Mouse (Mus musculus) hindbrain, embryonic 11.5 days (tissue): ENCODE results near the gene Uba1. TPM values are rescaled to one million over a fixed set of nuclear protein-coding genes. Genes with fewer than 3 reads are reported as not detected.

Source experiments
- ATAC-seq: fragments of 200-750 bp; cut with Nextera tagmentation; 2 replicates; pipeline ENCODE4 v1.8.0; 2017; ENCODE audit warnings: mild to moderate bottlenecking, moderate TSS enrichment, moderate library complexity; ENCODE audit not compliant: low FRiP score
- DNase-seq: peaks from one replicate; pipeline ENCODE4 v3.0.0-alpha.2; 2015; ENCODE audit warnings: low spot score
- H3K27ac ChIP-seq: fragments of 300-500 bp; sonication (generic); 2 replicates; pipeline ENCODE4 v1.5.1; 2014; ENCODE audit warnings: mild to moderate bottlenecking, low read depth, low read length
- H3K27me3 ChIP-seq: fragments of 300-500 bp; sonication (generic); 2 replicates; pipeline ENCODE4 v1.6.1; 2014; ENCODE audit warnings: mild to moderate bottlenecking, low read length, moderate library complexity, mixed read lengths; ENCODE audit not compliant: control insufficient read depth, insufficient read depth
- H3K36me3 ChIP-seq: fragments of 300-500 bp; sonication (generic); 2 replicates; pipeline ENCODE4 v1.6.1; 2014; ENCODE audit warnings: mild to moderate bottlenecking, low read length, moderate library complexity, mixed read lengths; ENCODE audit not compliant: control insufficient read depth, insufficient read depth
- H3K4me1 ChIP-seq: fragments of 300-500 bp; sonication (generic); replicated peaks from 2 replicates; pipeline ENCODE4 v1.6.1; 2014; ENCODE audit warnings: low read length, mixed read lengths; ENCODE audit not compliant: control insufficient read depth, insufficient read depth
- H3K4me2 ChIP-seq: fragments of 300-500 bp; sonication (generic); replicated peaks from 2 replicates; pipeline ENCODE4 v1.6.1; 2014; ENCODE audit warnings: mild to moderate bottlenecking, low read depth, low read length
- H3K4me3 ChIP-seq: fragments of 300-500 bp; sonication (generic); 2 replicates; pipeline ENCODE4 v1.5.1; 2014; ENCODE audit warnings: low read depth, low read length
- H3K9ac ChIP-seq: fragments of 300-500 bp; sonication (generic); 2 replicates; pipeline ENCODE4 v1.6.1; 2014; ENCODE audit warnings: low read depth, low read length
- H3K9me3 ChIP-seq: fragments of 300-500 bp; sonication (generic); 2 replicates; pipeline ENCODE4 v1.6.1; 2016; ENCODE audit warnings: low read length; ENCODE audit not compliant: control insufficient read depth
- WGBS: fragments of 180-500 bp; shearing (Covaris S2); extraction: QIAGEN DNeasy Blood & Tissue Kit; methylation state at CpG from one replicate; pipeline ENCODE4 v1.1.7; 2014; 5-methylcytosine and 5-hydroxymethylcytosine counted together
- polyA plus RNA-seq: library from polyadenylated mRNA; unstranded; fragments of >200 nt; fragmentation: Nextera tagmentation; extraction: Ambion mirVana; gene quantifications from 2 replicates; pipeline ENCODE4 v1.2.1, GENCODE M21; 2014

Uba1 gene
- polyA plus RNA-seq, 1 experiment from 2014 or later = 248 TPM

GRCm38 (mm10) chrX:20658891-20659406 is 823 bp downstream of the Uba1 start:
- peak; percentile 7 for DNase-seq
- peak overlapping the region; percentile 60 for H3K4me2 ChIP-seq
- H3K36me3 ChIP-seq = no peaks in the 10 kb centered on the region
- no peak overlapping the region for H3K9ac ChIP-seq
- H3K27ac ChIP-seq = no peak overlapping the region
- ATAC-seq = 0 out of 2 replicates have a peak, but pooled peaks have one; percentile 3
- 12% methylated on average over 24 of the region's 24 CpGs for WGBS
- H3K9me3 ChIP-seq = no peaks in the 10 kb centered on the region
- no peaks in the 10 kb centered on the region for H3K27me3 ChIP-seq
- no peaks in the 10 kb centered on the region for H3K4me1 ChIP-seq
- H3K4me3 ChIP-seq = peak overlapping the region; percentile 42

DNA sequence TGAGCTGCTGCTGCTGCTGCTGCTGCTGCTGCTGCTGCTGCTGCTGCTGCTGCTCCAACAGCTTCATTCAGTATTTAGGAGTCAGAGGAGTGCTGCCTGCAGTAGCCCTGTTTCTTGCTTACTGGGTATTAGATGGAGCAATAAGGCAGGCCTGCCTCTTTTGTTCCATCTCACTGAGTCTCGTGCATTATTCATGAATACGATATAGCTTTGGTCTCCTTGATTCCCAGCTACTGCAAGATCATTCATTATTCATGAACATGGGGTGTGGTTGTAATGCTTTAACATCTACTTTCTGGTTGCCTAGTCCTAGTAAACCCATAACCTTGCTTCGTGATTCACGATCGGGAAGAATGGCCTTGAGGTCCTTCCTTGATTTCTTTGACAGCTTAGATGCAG is 4.2 kb downstream of the Uba1 start:
- 15% methylated on average over 5 of the region's 5 CpGs for WGBS
- no peak overlapping the region for H3K4me2 ChIP-seq
- peak overlapping the region; percentile 61 for H3K27ac ChIP-seq
- no peaks in the 10 kb centered on the region for H3K36me3 ChIP-seq
- no peaks in the 10 kb centered on the region for H3K9me3 ChIP-seq
- no peaks in the 10 kb centered on the region for H3K4me1 ChIP-seq
- no peaks in the 10 kb centered on the region for H3K27me3 ChIP-seq
- no peak overlapping the region for H3K4me3 ChIP-seq
- ATAC-seq (peak; percentile 77), DNase-seq (no peak)
- no peak overlapping the region for H3K9ac ChIP-seq

- Histone ChIP-seq H3K4me3 (peak overlapping the region; percentile 60), H3K27ac (peak overlapping the region; percentile 78), H3K36me3 (no peaks in the 10 kb centered on the region), H3K4me2 (peak overlapping the region; percentile 49), H3K9me3 (no peaks in the 10 kb centered on the region), H3K27me3 (no peaks in the 10 kb centered on the region), H3K9ac (peak overlapping the region; percentile 73), H3K4me1 (no peaks in the 10 kb centered on the region)
- ATAC-seq (peak; percentile 87), DNase-seq (peak; percentile 86)
- WGBS = 24% methylated on average over 21 of the region's 28 CpGs
These were observed 4.8 kb downstream of the Uba1 start for GRCm38 (mm10) chrX:20662716-20663443.

DNA sequence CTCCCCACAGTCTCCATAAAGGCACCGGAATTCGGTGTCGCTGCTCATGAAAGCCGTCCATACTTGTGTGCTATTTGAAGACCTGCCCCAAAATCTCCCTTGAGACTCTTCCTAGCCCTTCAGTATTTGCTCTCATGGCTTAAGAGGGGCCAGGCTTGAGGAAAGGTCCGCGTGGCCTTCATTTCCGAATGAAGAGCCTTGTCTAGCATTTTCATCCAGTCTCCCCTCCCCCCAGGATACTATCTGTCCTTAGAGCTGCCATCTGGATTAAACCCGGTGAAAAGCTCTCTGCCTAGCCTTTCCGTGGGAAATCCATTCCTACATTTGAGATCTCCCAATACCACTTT is 5.3 kb downstream of the Uba1 start:
- H3K36me3 ChIP-seq = no peaks in the 10 kb centered on the region
- H3K27me3 ChIP-seq = no peaks in the 10 kb centered on the region
- H3K4me2 ChIP-seq = peak overlapping the region; percentile 49
- H3K9ac ChIP-seq = peak overlapping the region; percentile 73
- H3K4me1 ChIP-seq = no peaks in the 10 kb centered on the region
- ATAC-seq (0 out of 2 replicates have a peak, but pooled peaks have one; percentile 11), DNase-seq (no peak)
- 13% methylated on average over 9 of the region's 9 CpGs for WGBS
- no peak overlapping the region for H3K27ac ChIP-seq
- no peaks in the 10 kb centered on the region for H3K9me3 ChIP-seq
- H3K4me3 ChIP-seq = peak overlapping the region; percentile 60

- no peaks in the 10 kb centered on the region for H3K27me3 ChIP-seq
- DNase-seq (peak; percentile 81), ATAC-seq (peak; percentile 93)
- no peaks in the 10 kb centered on the region for H3K4me1 ChIP-seq
- no peaks in the 10 kb centered on the region for H3K36me3 ChIP-seq
- H3K4me3 ChIP-seq = peak within 1 kb of the TSS; percentile 62
- peak within 1 kb of the TSS; percentile 77 for H3K9ac ChIP-seq
- H3K4me2 ChIP-seq = peak within 1 kb of the TSS; percentile 53
- peak within 1 kb of the TSS; percentile 96 for H3K27ac ChIP-seq
- no peaks in the 10 kb centered on the region for H3K9me3 ChIP-seq
- 24% methylated on average over 16 of the region's 16 CpGs for WGBS
These were observed 29.5 kb downstream of the Uba1 start, which contains the start of gene Cdk16 for GRCm38 (mm10) chrX:20687519-20688067. Gene Cdk16 (plus strand): TSS chrX:20687954.

DNA sequence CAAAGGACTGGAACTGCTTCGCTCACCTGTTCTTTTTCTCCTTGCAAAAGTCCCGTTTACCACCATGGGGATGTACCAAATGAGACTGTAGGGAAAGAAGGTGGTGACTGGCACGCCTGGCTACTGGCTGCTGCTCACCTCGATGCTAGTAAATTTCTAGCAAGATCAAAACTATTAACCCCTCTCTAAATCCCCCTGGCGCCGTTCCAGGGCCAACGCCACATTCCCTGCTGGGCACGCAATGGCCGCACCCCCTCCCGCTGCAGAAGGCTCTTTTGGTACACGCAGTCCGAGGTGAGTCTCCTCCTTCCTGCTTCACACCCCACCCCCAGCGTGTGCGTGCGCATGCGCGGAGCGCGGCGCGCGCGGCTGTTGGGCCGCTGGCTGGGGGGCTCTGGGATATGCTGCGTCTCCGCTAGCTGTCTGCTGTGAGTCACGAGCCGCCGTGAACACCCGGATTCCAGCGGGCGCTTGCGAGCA is 30.0 kb downstream of the Uba1 start:
- Histone ChIP-seq H3K27me3 (no peaks in the 10 kb centered on the region), H3K9me3 (no peaks in the 10 kb centered on the region), H3K27ac (peak overlapping the region; percentile 96), H3K4me1 (no peaks in the 10 kb centered on the region), H3K4me2 (peak overlapping the region; percentile 53), H3K9ac (peak overlapping the region; percentile 77), H3K36me3 (no peaks in the 10 kb centered on the region), H3K4me3 (peak overlapping the region; percentile 62)
- ATAC-seq = peak; percentile 96
- 14% methylated on average over 31 of the region's 33 CpGs for WGBS
- peak; percentile 85 for DNase-seq

DNA sequence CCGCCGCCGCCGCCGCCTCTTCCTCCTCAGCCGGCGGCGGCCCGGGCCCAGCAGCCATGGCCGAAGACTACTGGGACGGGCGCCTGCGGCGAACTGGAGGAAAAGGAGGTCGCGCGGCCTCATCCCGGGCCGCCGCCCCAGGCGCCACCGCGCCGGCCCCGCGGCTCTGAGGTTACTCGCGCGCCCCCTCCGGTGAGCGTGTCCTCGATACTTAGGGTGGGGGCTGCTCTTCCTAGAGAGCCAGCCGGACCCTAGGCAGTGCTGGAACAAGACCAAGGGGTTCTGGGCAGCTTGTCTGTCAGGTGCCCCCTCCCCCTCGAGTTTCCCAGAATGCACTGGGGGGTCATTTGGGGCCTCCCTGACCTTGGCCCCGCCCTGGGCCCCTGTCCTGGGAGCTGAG is 30.5 kb downstream of the Uba1 start:
- H3K4me3 ChIP-seq = peak overlapping the region; percentile 62
- 21% methylated on average over 26 of the region's 35 CpGs for WGBS
- no peaks in the 10 kb centered on the region for H3K9me3 ChIP-seq
- H3K9ac ChIP-seq = peak overlapping the region; percentile 77
- no peaks in the 10 kb centered on the region for H3K4me1 ChIP-seq
- H3K27me3 ChIP-seq = no peaks in the 10 kb centered on the region
- peak overlapping the region; percentile 53 for H3K4me2 ChIP-seq
- H3K36me3 ChIP-seq = no peaks in the 10 kb centered on the region
- H3K27ac ChIP-seq = peak overlapping the region; percentile 96
- ATAC-seq (peak; percentile 73), DNase-seq (peak; percentile 73)

GRCm38 (mm10) chrX:20691566-20691965 is 33.4 kb downstream of the Uba1 start:
- H3K9me3 ChIP-seq = no peaks in the 10 kb centered on the region
- no peaks in the 10 kb centered on the region for H3K36me3 ChIP-seq
- no peak overlapping the region for H3K4me2 ChIP-seq
- no peaks in the 10 kb centered on the region for H3K4me1 ChIP-seq
- H3K4me3 ChIP-seq = no peak overlapping the region
- H3K9ac ChIP-seq = no peak overlapping the region
- ATAC-seq (no peak), DNase-seq (no peak)
- H3K27ac ChIP-seq = no peak overlapping the region
- WGBS = 78% methylated on average over 3 of the region's 3 CpGs
- no peaks in the 10 kb centered on the region for H3K27me3 ChIP-seq
